Mouse (Mus musculus): ENCODE measurements at regions not wholly inside any gene's neighbourhood (a gene's known extent, or its start where the extent isn't known, plus 50 kb on each side); places are given as distances from the start of the nearest gene placed in this dataset.

- H3K4me3 ChIP-seq, result no peak overlapping the region
- WGBS, result 83% methylated on average over 6 of the region's 6 CpGs
- no peaks in the 10 kb centered on the region for H3K27me3 ChIP-seq (ENCODE audit: low read depth, poor library complexity, severe bottlenecking)
- H3K9me3 ChIP-seq (replicated peaks), result no peaks in the 10 kb centered on the region
- no peaks in the 10 kb centered on the region for H3K36me3 ChIP-seq
- peak overlapping the region; percentile 66 for H3K27ac ChIP-seq
- H3K4me1 ChIP-seq, result peaks cover 43% of the 10 kb centered on the region
- no peak for DNase-seq (ENCODE audit: low spot score)
Observed at GRCm38 (mm10) chr12:80013577-80013903, 99.3 kb downstream of the Zfp36l1 start.

- no peaks in the 10 kb centered on the region for H3K9me3 ChIP-seq (replicated peaks)
- H3K27ac ChIP-seq, result no peak overlapping the region
- no peak overlapping the region for H3K4me3 ChIP-seq
- 90% methylated on average over 6 of the region's 6 CpGs for WGBS
- no peaks in the 10 kb centered on the region for H3K36me3 ChIP-seq
- H3K4me1 ChIP-seq, result peaks cover 40% of the 10 kb centered on the region
- H3K27me3 ChIP-seq (ENCODE audit: low read depth, poor library complexity, severe bottlenecking), result no peaks in the 10 kb centered on the region
- no peak for DNase-seq (ENCODE audit: low spot score)
Observed at GRCm38 (mm10) chr12:80011916-80012315, 100.9 kb downstream of the Zfp36l1 start.

GRCm38 (mm10) chr12:80010947-80011346, 101.9 kb downstream of the Zfp36l1 start:
- H3K4me3 ChIP-seq, result no peak overlapping the region
- whole genome bisulfite sequencing, result 91% methylated on average over 1 of the region's 1 CpGs
- H3K36me3 ChIP-seq, result no peaks in the 10 kb centered on the region
- no peak overlapping the region for H3K27ac ChIP-seq
- no peak for DNase-seq (ENCODE audit: low spot score)
- H3K4me1 ChIP-seq, result peaks cover 37% of the 10 kb centered on the region
- H3K27me3 ChIP-seq (ENCODE audit: low read depth, poor library complexity, severe bottlenecking), result no peaks in the 10 kb centered on the region
- no peaks in the 10 kb centered on the region for H3K9me3 ChIP-seq (replicated peaks)

GRCm38 (mm10) chr12:80010220-80010619, 102.6 kb downstream of the Zfp36l1 start:
- Histone ChIP-seq H3K27me3 (ENCODE audit: low read depth, poor library complexity, severe bottlenecking) (no peaks in the 10 kb centered on the region), H3K27ac (no peak overlapping the region), H3K4me1 (peaks cover 34% of the 10 kb centered on the region), H3K4me3 (no peak overlapping the region), H3K36me3 (no peaks in the 10 kb centered on the region), H3K9me3 (replicated peaks) (no peaks in the 10 kb centered on the region)
- DNase-seq (ENCODE audit: low spot score), result no peak
- WGBS, result 55% methylated on average over 2 of the region's 2 CpGs

GRCm38 (mm10) chr12:80007849-80008248, 105.0 kb downstream of the Zfp36l1 start:
- peak overlapping the region; percentile 17; the same call in 1 of the 2 replicates for H3K27ac ChIP-seq
- no peaks in the 10 kb centered on the region for H3K36me3 ChIP-seq
- no peak overlapping the region for H3K4me3 ChIP-seq
- peaks cover 22% of the 10 kb centered on the region for H3K4me1 ChIP-seq
- H3K27me3 ChIP-seq (ENCODE audit: low read depth, poor library complexity, severe bottlenecking), result no peaks in the 10 kb centered on the region
- WGBS, result 38% methylated on average over 7 of the region's 7 CpGs
- no peaks in the 10 kb centered on the region for H3K9me3 ChIP-seq (replicated peaks)
- no peak for DNase-seq (ENCODE audit: low spot score)

- H3K27ac ChIP-seq, result no peak overlapping the region
- H3K4me1 ChIP-seq, result peaks cover 37% of the 10 kb centered on the region
- no peak for DNase-seq (ENCODE audit: low spot score)
- H3K36me3 ChIP-seq, result no peaks in the 10 kb centered on the region
- H3K9me3 ChIP-seq (replicated peaks), result no peaks in the 10 kb centered on the region
- 88% methylated on average over 13 of the region's 13 CpGs for WGBS
- no peaks in the 10 kb centered on the region for H3K27me3 ChIP-seq (ENCODE audit: low read depth, poor library complexity, severe bottlenecking)
- no peak overlapping the region for H3K4me3 ChIP-seq
Observed at GRCm38 (mm10) chr12:80005227-80005919, 107.4 kb downstream of the Zfp36l1 start.

- Histone ChIP-seq H3K4me1 (peaks cover 37% of the 10 kb centered on the region), H3K27ac (no peak overlapping the region), H3K9me3 (replicated peaks) (no peaks in the 10 kb centered on the region), H3K36me3 (no peaks in the 10 kb centered on the region), H3K4me3 (no peak overlapping the region), H3K27me3 (ENCODE audit: low read depth, poor library complexity, severe bottlenecking) (no peaks in the 10 kb centered on the region)
- 61% methylated on average over 6 of the region's 6 CpGs for WGBS
- no peak for DNase-seq (ENCODE audit: low spot score)
Observed at GRCm38 (mm10) chr12:80004575-80004974, 108.2 kb downstream of the Zfp36l1 start.

- no peaks in the 10 kb centered on the region for H3K9me3 ChIP-seq (replicated peaks)
- H3K27ac ChIP-seq, result no peak overlapping the region; the same call in 1 of the 2 replicates
- no peaks in the 10 kb centered on the region for H3K36me3 ChIP-seq
- 90% methylated on average over 12 of the region's 12 CpGs for WGBS
- no peak for DNase-seq (ENCODE audit: low spot score)
- H3K4me1 ChIP-seq, result peaks cover 36% of the 10 kb centered on the region
- H3K27me3 ChIP-seq (ENCODE audit: low read depth, poor library complexity, severe bottlenecking), result no peaks in the 10 kb centered on the region
- no peak overlapping the region for H3K4me3 ChIP-seq
Observed at GRCm38 (mm10) chr12:80003486-80003885, 109.3 kb downstream of the Zfp36l1 start.

- Histone ChIP-seq H3K27me3 (ENCODE audit: low read depth, poor library complexity, severe bottlenecking) (no peaks in the 10 kb centered on the region), H3K27ac (peak overlapping the region; percentile 77), H3K4me1 (peaks cover 27% of the 10 kb centered on the region), H3K4me3 (no peak overlapping the region), H3K36me3 (no peaks in the 10 kb centered on the region), H3K9me3 (replicated peaks) (no peaks in the 10 kb centered on the region)
- DNase-seq (ENCODE audit: low spot score), result no peak
- 77% methylated on average over 13 of the region's 13 CpGs for WGBS
Observed at GRCm38 (mm10) chr12:80002474-80003125, 110.2 kb downstream of the Zfp36l1 start.

GRCm38 (mm10) chr12:80001794-80002193, 111.0 kb downstream of the Zfp36l1 start:
- H3K4me1 ChIP-seq, result peaks cover 26% of the 10 kb centered on the region
- 72% methylated on average over 2 of the region's 2 CpGs for whole genome bisulfite sequencing
- no peaks in the 10 kb centered on the region for H3K27me3 ChIP-seq (ENCODE audit: low read depth, poor library complexity, severe bottlenecking)
- peak overlapping the region; percentile 77 for H3K27ac ChIP-seq
- H3K36me3 ChIP-seq, result no peaks in the 10 kb centered on the region
- no peaks in the 10 kb centered on the region for H3K9me3 ChIP-seq (replicated peaks)
- H3K4me3 ChIP-seq, result no peak overlapping the region
- no peak for DNase-seq (ENCODE audit: low spot score)

- Histone ChIP-seq H3K9me3 (replicated peaks) (no peaks in the 10 kb centered on the region), H3K27me3 (ENCODE audit: low read depth, poor library complexity, severe bottlenecking) (no peaks in the 10 kb centered on the region), H3K27ac (no peak overlapping the region), H3K4me1 (peaks cover 26% of the 10 kb centered on the region), H3K4me3 (no peak overlapping the region), H3K36me3 (no peaks in the 10 kb centered on the region)
- WGBS, result 95% methylated on average over 7 of the region's 7 CpGs
- no peak for DNase-seq (ENCODE audit: low spot score)
Observed at GRCm38 (mm10) chr12:79999868-80000370, 112.9 kb downstream of the Zfp36l1 start.

- 92% methylated on average over 5 of the region's 5 CpGs for WGBS
- peak overlapping the region; percentile 25; the same call in 1 of the 2 replicates for H3K27ac ChIP-seq
- no peaks in the 10 kb centered on the region for H3K27me3 ChIP-seq (ENCODE audit: low read depth, poor library complexity, severe bottlenecking)
- no peaks in the 10 kb centered on the region for H3K36me3 ChIP-seq
- DNase-seq (ENCODE audit: low spot score), result no peak
- no peak overlapping the region for H3K4me3 ChIP-seq
- peaks cover 28% of the 10 kb centered on the region for H3K4me1 ChIP-seq
- H3K9me3 ChIP-seq (replicated peaks), result no peaks in the 10 kb centered on the region
Observed at GRCm38 (mm10) chr12:79998788-79999187, 114.0 kb downstream of the Zfp36l1 start.

- no peaks in the 10 kb centered on the region for H3K36me3 ChIP-seq
- peaks cover 32% of the 10 kb centered on the region for H3K4me1 ChIP-seq
- 88% methylated on average over 2 of the region's 2 CpGs for WGBS
- no peaks in the 10 kb centered on the region for H3K9me3 ChIP-seq (replicated peaks)
- no peak for DNase-seq (ENCODE audit: low spot score)
- no peaks in the 10 kb centered on the region for H3K27me3 ChIP-seq (ENCODE audit: low read depth, poor library complexity, severe bottlenecking)
- no peak overlapping the region for H3K4me3 ChIP-seq
- H3K27ac ChIP-seq, result no peak overlapping the region
Observed at GRCm38 (mm10) chr12:79998339-79998738, 114.5 kb downstream of the Zfp36l1 start.
